Mouse (Mus musculus) embryonic facial prominence, embryonic 11.5 days (tissue): ENCODE data around the gene F2r. TPM values are rescaled to one million over a fixed set of nuclear protein-coding genes. Genes with fewer than 3 reads are reported as not detected.

Experiments
- ATAC-seq: fragments of 200-750 bp; cut with Nextera tagmentation; replicated peaks from 2 replicates; pipeline ENCODE4 v1.8.0; 2017; ENCODE audit warnings: low read depth; ENCODE audit not compliant: insufficient number of reproducible peaks, low FRiP score, low TSS enrichment
- DNase-seq: peaks from one replicate; pipeline ENCODE4 v3.0.0-alpha.2; 2015; ENCODE audit warnings: low spot score
- H3K27ac ChIP-seq: fragments of 300-500 bp; sonication (generic); replicated peaks from 2 replicates; pipeline ENCODE4 v1.5.1; 2014; ENCODE audit warnings: mild to moderate bottlenecking, low read depth, low read length, control low read depth
- H3K27me3 ChIP-seq: fragments of 300-500 bp; sonication (generic); 2 replicates; pipeline ENCODE4 v1.6.1; 2014; ENCODE audit warnings: mild to moderate bottlenecking, low read length, moderate library complexity, mixed read lengths; ENCODE audit not compliant: control insufficient read depth, insufficient read depth
- H3K36me3 ChIP-seq: fragments of 300-500 bp; sonication (generic); replicated peaks from 2 replicates; pipeline ENCODE4 v1.6.1; 2014; ENCODE audit warnings: low read depth, mild to moderate bottlenecking, low read length, moderate library complexity, mixed read lengths; ENCODE audit not compliant: control insufficient read depth, insufficient read depth
- H3K4me1 ChIP-seq: fragments of 300-500 bp; sonication (generic); 2 replicates; pipeline ENCODE4 v1.6.1; 2014; ENCODE audit warnings: low read length, mixed read lengths; ENCODE audit not compliant: control insufficient read depth, insufficient read depth
- H3K4me2 ChIP-seq: fragments of 300-500 bp; sonication (generic); 2 replicates; pipeline ENCODE4 v1.6.1; 2014; ENCODE audit warnings: low read depth, mild to moderate bottlenecking, control low read depth, low read length, moderate library complexity
- H3K4me3 ChIP-seq: fragments of 300-500 bp; sonication (generic); 2 replicates; pipeline ENCODE4 v1.5.1; 2014; ENCODE audit warnings: low read depth, low read length, control low read depth
- H3K9ac ChIP-seq: fragments of 300-500 bp; sonication (generic); replicated peaks from 2 replicates; pipeline ENCODE4 v1.6.1; 2014; ENCODE audit warnings: mild to moderate bottlenecking, control low read depth, low read length
- H3K9me3 ChIP-seq: fragments of 300-500 bp; sonication (generic); replicated peaks from 2 replicates; pipeline ENCODE4 v1.6.1; 2016; ENCODE audit warnings: mild to moderate bottlenecking, low read length, inconsistent platforms, mixed read lengths; ENCODE audit not compliant: control insufficient read depth
- WGBS: fragments of 180-500 bp; shearing (Covaris S2); extraction: QIAGEN DNeasy Blood & Tissue Kit; methylation state at CpG from one replicate; pipeline ENCODE4 v1.1.7; 2014; 5-methylcytosine and 5-hydroxymethylcytosine counted together
- polyA plus RNA-seq: library from polyadenylated mRNA; unstranded; fragments of >200 nt; fragmentation: Nextera tagmentation; extraction: Ambion mirVana; gene quantifications from 2 replicates; pipeline ENCODE4 v1.2.1, GENCODE M21; 2014

The F2r gene
- polyA plus RNA-seq, 1 experiment from 2014 or later: 144 TPM

GRCm38 (mm10) chr13:95566841-95567551, 51.3 kb downstream of the F2r start:
- no peak for ATAC-seq
- Histone ChIP-seq H3K9ac (no peak overlapping the region), H3K36me3 (no peaks in the 10 kb centered on the region), H3K4me1 (no peaks in the 10 kb centered on the region), H3K27me3 (no peaks in the 10 kb centered on the region), H3K27ac (no peak overlapping the region), H3K9me3 (no peaks in the 10 kb centered on the region), H3K4me3 (no peak overlapping the region), H3K4me2 (no peak overlapping the region)
- WGBS: 94% methylated on average over 15 of the region's 15 CpGs
- DNase-seq: no peak

- Histone ChIP-seq H3K27me3 (no peaks in the 10 kb centered on the region), H3K4me3 (no peak overlapping the region), H3K4me1 (no peaks in the 10 kb centered on the region), H3K9ac (no peak overlapping the region), H3K9me3 (no peaks in the 10 kb centered on the region), H3K36me3 (no peaks in the 10 kb centered on the region), H3K27ac (no peak overlapping the region), H3K4me2 (no peak overlapping the region)
- 2% methylated on average over 3 of the region's 3 CpGs for WGBS
- ATAC-seq (0 out of 2 replicates have a peak, but pooled peaks have one; percentile 56), DNase-seq (peak; percentile 88)
Measured at GRCm38 (mm10) chr13:95563693-95564092, 54.6 kb downstream of the F2r start.

DNA sequence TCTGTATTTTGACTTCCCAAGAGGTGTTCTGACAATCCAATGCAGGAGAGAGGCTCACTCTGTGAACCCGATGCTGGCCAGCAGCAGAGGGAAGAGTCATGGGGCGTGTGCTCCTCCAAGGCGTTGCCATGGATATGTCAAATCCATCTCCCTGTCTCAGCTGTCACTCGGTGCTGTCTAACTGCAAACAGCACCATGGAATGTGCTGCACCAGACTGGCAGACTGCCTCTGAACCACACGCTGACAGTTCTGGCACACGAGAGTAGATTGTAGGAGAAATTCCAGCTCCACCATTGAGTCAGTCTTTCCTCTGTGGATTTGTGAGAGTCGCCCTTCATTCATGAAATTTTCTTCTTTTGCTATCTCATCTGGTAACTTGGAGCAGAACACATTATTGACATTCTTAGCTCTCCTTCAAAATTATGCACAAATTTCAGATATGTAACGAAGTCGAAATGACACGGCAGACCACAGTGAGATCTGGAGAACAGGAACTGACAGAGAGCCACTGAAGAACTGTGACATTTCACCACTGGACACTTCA, 55.1 kb downstream of the F2r start:
- DNase-seq: no peak
- Histone ChIP-seq H3K4me1 (no peaks in the 10 kb centered on the region), H3K9ac (no peak overlapping the region), H3K4me3 (no peak overlapping the region), H3K4me2 (no peak overlapping the region), H3K27me3 (no peaks in the 10 kb centered on the region), H3K36me3 (no peaks in the 10 kb centered on the region), H3K9me3 (no peaks in the 10 kb centered on the region), H3K27ac (no peak overlapping the region)
- 57% methylated on average over 10 of the region's 10 CpGs for WGBS
- 0 out of 2 replicates have a peak, but pooled peaks have one; percentile 44 for ATAC-seq

GRCm38 (mm10) chr13:95557326-95557725, 61.0 kb downstream of the F2r start:
- no peak for DNase-seq
- H3K4me3 ChIP-seq: no peak overlapping the region

DNA sequence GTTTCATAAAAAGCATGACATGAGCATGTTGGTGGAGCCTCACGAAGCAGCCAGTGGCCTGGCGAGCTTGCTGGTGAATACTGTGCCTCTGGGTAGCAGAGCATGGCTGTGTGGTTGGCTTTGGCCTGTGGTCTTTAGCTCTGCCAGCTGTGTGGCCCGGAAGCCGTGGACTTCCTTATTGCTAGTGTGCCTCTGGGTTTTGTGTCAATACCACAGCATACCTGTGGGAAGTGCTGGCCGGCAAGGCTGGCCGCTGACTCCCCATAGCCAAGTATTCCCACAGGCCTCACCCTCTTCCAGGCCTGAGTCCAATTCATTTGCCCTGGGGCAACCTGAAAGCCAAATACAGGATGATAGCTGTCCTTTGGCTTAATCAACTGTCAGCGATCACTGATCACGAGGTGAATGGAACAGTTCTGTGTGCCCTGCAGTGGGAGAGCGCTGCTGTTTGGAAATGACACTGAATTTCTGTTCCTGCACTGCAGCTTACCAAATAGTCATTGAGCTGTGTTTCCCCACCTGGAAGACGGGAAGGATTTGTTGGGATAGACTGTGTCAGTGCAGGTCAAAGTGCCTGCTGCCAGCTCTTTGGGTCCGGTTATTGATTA, 64.3 kb downstream of the F2r start:
- H3K36me3 ChIP-seq: no peaks in the 10 kb centered on the region
- DNase-seq: no peak
- ATAC-seq: no peak
- no peak overlapping the region for H3K4me3 ChIP-seq
- no peaks in the 10 kb centered on the region for H3K27me3 ChIP-seq
- 84% methylated on average over 11 of the region's 11 CpGs for WGBS
- H3K9me3 ChIP-seq: no peaks in the 10 kb centered on the region
- no peak overlapping the region for H3K4me2 ChIP-seq
- 0 out of 2 replicates have a peak, but pooled peaks cover 2% of the 10 kb centered on the region for H3K4me1 ChIP-seq
- no peak overlapping the region for H3K27ac ChIP-seq
- no peak overlapping the region for H3K9ac ChIP-seq

More at GRCm38 (mm10) chr13:95557326-95557725, 61.0 kb downstream of the F2r start:
- Histone ChIP-seq H3K36me3 (no peaks in the 10 kb centered on the region), H3K27ac (no peak overlapping the region), H3K27me3 (no peaks in the 10 kb centered on the region), H3K9me3 (no peaks in the 10 kb centered on the region), H3K4me1 (no peaks in the 10 kb centered on the region), H3K4me2 (no peak overlapping the region), H3K9ac (no peak overlapping the region)
- no peak for ATAC-seq
- WGBS: 73% methylated on average over 7 of the region's 7 CpGs

Other genes starting within 250 kb of the F2r start
- gene Aggf1, start 243.1 kb downstream of the F2r start, polyA plus RNA-seq: 48.0 and 48.5 TPM in 2 replicates
- gene Crhbp, start 173.6 kb downstream of the F2r start, polyA plus RNA-seq: 2.0 and 5.3 TPM in 2 replicates
- 1.9 and 2.1 TPM in 2 replicates for gene S100z, start 139.8 kb downstream of the F2r start, polyA plus RNA-seq
- gene F2rl1, start 93.3 kb downstream of the F2r start, polyA plus RNA-seq: 0.38 and 0.45 TPM in 2 replicates
- gene F2rl2, start 78.4 kb upstream of the F2r start, polyA plus RNA-seq: 3.0 and 3.2 TPM in 2 replicates